Mouse (Mus musculus) embryonic fibroblast, embryonic 13.5 days (primary cell): ENCODE results near the gene Ralgps2. TPM values are rescaled to one million over a fixed set of nuclear protein-coding genes. Genes with fewer than 3 reads are reported as not detected.

Experiments
- H3K27ac ChIP-seq: 2 replicates; pipeline ENCODE4 v1.5.1; 2012; ENCODE audit warnings: low read length, control low read depth, inconsistent platforms; ENCODE audit not compliant: insufficient read depth
- H3K4me1 ChIP-seq: 2 replicates; pipeline ENCODE4 v1.6.1; 2011; ENCODE audit warnings: low read length; ENCODE audit not compliant: control insufficient read depth, insufficient read depth
- H3K4me3 ChIP-seq: 2 replicates; pipeline ENCODE4 v1.5.1; 2011; ENCODE audit warnings: mild to moderate bottlenecking, control low read depth, low read length; ENCODE audit not compliant: insufficient read depth
- CTCF ChIP-seq: IDR thresholded peaks from 2 replicates; pipeline ENCODE4 v1.5.1; 2011; ENCODE audit warnings: mild to moderate bottlenecking, control low read depth, low read length, moderate library complexity, borderline replicate concordance; ENCODE audit not compliant: insufficient read depth
- POLR2A ChIP-seq: IDR thresholded peaks from 2 replicates; pipeline ENCODE4 v1.6.1; 2011; ENCODE audit warnings: low read depth, mild to moderate bottlenecking, control low read depth, low read length, moderate library complexity
- polyA plus RNA-seq: library from polyadenylated mRNA; stranded (reverse); fragments of >200 nt; gene quantifications from 2 replicates; pipeline ENCODE4 v1.2.4, GENCODE M21; 2011; ENCODE audit warnings: low read depth; ENCODE audit not compliant: missing spikeins, insufficient read length

Gene Ralgps2
- polyA plus RNA-seq, 1 experiment = 10.7 TPM

DNA sequence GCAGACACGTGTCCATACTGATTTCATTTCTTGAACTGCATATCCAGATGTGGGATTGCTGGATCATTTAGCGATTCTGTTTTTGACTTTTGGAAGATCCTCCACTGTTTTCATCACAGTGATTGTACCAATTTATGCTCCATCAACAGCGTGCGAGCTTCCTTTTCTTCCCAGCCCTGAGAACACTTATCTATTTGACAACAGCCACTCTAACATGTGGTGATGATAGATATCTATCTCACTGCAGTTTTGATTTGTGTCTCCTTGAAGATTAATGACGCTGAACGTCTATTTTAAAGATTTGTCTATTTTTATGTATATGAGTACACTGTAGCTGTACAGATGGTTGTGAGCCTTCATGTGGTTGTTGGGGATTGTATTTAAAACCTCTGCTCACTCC is 34.4 kb upstream of the Ralgps2 start:
- Histone ChIP-seq H3K27ac (no peak overlapping the region), H3K4me3 (no peak overlapping the region), H3K4me1 (no peaks in the 10 kb centered on the region)
- TF ChIP-seq CTCF (no peak), POLR2A (no peak)

DNA sequence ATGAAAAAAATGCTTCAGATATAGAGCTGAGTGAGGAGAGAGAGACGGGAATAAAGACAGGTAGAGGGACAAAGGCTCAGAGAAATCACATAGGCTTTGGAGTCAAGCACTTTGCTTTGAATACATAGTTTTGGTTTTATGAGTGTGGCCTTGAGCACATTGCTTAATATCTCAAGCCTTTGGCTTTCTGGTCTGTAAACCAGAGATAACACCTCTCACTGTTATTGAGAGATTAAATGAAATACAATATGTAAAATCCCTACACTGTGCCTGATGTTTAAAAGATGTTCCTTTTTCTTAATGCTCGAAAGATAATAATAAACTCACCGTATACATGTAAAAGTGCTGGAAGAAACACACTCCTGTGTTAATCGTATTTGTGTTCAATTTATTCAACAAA is 33.0 kb upstream of the Ralgps2 start:
- H3K27ac ChIP-seq = no peak overlapping the region

DNA sequence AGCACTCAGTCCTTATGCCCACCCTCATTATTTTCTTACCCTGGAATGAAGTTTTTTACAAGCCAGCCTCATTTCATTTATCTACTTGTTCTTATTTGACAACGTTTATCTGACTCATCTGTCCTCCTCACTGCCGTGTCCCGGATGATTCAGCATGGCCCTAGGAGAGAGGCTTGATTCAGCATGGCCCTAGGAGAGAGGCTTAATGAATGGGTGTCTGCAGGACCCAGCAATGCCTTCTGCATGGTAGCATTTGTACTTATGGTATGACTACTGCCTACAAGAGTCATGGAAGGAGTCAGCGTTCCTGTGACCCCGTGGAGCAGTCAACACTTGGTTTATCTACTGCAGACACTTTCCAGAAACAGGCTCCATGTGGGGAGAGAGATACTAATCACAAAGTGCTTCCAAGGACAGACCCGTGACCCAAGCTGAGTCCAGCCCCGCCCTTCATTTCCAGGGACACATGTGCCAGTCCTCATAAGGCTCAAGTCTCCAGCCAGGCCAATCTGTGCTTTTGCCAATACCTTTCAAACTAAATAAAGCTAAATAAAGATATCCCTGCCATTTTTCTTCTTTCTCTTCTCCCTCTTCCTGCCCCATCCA is 31.9 kb upstream of the Ralgps2 start:
- Histone ChIP-seq H3K27ac (no peak overlapping the region), H3K4me3 (no peak overlapping the region), H3K4me1 (no peaks in the 10 kb centered on the region)
- TF ChIP-seq CTCF (no peak), POLR2A (no peak)

More for the DNA sequence above, 33.0 kb upstream of the Ralgps2 start:
- no peaks in the 10 kb centered on the region for H3K4me1 ChIP-seq
- H3K4me3 ChIP-seq = no peak overlapping the region
- TF ChIP-seq CTCF (no peak), POLR2A (no peak)

DNA sequence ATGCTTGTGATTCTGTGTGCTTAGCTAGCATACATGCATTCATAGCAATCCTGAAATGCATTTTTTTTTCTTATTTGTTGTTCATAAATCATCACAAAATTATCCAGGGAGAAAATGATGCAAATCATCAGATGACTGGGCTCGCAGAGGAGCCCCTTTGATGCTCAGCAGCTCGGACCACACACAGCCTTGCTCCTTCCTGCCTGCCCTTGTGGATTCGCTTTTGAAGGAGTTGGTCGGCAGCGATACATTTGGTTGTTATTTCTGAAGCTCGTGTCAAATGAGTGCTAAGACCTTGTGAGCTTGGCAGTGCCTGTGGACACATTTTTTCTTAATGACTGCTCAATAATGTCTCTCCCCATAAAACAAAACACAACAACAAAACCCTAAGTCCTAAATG is 31.2 kb upstream of the Ralgps2 start:
- no peaks in the 10 kb centered on the region for H3K4me1 ChIP-seq
- H3K27ac ChIP-seq = no peak overlapping the region
- no peak for TF ChIP-seq CTCF
- TF ChIP-seq POLR2A = no peak
- H3K4me3 ChIP-seq = no peak overlapping the region

DNA sequence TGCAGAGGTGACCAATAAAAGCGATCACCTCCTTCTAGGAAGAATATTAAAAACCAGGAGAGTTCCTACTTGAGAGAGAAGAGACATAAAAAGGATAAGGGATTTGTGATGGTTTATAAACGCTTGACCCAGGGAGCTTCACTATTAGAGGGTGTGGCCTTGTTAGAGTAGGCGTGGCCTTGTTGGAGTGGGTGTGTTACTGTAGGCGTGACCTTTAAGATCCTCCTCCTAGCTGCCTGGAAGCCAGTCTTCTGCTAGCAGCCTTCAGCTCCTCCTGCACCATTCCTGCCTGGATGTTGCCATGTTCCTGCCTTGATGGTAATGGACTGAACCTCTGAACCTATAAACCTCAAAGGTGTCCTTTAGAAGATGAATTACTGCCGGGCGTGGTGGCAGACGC is 28.7 kb upstream of the Ralgps2 start:
- Histone ChIP-seq H3K4me1 (no peaks in the 10 kb centered on the region), H3K4me3 (no peak overlapping the region), H3K27ac (no peak overlapping the region)
- TF ChIP-seq CTCF (no peak), POLR2A (no peak)

DNA sequence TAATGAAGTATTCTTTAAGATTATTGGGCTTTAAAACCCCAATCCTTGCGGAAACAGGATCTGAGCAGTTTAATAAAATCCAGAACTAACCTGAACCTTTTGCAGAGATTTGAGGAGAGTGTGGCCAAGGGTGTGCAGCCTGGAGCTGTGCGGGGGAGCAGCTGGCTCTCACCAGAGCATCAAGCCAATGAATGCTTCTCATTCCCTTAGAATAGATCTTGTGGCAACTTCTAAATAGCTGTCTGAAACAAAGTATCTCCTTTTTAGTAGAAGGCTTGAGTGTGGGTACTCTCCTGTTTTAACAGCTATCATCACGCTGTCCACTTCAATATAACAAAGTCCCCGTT is 25.1 kb upstream of the Ralgps2 start:
- H3K4me1 ChIP-seq = no peaks in the 10 kb centered on the region
- no peak overlapping the region for H3K4me3 ChIP-seq
- no peak overlapping the region for H3K27ac ChIP-seq
- TF ChIP-seq CTCF (no peak), POLR2A (no peak)

DNA sequence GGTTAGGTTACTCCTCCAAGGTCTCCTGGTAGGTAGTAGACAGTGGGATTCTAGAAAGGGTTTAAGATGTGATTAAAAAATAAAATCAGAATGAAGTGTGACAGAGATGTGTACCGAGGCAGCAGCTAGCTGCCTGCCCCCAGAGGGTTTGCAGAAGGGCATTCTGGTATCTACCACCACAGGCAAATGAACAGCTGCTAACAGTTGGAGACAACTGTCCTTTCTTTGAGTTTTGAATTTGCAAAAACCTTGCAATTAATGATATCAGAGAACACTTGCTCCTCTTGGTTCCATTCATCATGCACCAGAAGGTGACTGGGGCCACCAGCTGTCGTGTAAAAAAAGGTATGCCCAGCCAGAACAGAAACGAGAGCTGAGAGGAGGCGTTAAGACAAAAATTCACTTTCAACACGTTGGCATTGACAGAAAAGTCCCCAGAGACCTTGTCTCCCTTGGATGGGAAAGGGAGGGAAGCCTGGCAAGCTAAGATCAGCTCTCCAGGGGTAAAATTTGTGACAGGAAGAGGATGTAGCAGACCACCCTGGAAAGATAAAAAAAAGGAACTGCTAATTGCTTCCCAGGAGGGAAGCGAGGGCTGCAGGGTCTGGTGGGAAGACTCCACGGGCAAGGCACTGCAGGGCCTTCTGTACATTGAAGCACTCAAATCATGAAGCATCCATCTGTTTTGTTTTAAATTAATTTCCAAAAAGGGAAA is 24.6 kb upstream of the Ralgps2 start:
- TF ChIP-seq CTCF = no peak
- no peak for TF ChIP-seq POLR2A
- Histone ChIP-seq H3K27ac (no peak overlapping the region), H3K4me3 (no peak overlapping the region), H3K4me1 (no peaks in the 10 kb centered on the region)

DNA sequence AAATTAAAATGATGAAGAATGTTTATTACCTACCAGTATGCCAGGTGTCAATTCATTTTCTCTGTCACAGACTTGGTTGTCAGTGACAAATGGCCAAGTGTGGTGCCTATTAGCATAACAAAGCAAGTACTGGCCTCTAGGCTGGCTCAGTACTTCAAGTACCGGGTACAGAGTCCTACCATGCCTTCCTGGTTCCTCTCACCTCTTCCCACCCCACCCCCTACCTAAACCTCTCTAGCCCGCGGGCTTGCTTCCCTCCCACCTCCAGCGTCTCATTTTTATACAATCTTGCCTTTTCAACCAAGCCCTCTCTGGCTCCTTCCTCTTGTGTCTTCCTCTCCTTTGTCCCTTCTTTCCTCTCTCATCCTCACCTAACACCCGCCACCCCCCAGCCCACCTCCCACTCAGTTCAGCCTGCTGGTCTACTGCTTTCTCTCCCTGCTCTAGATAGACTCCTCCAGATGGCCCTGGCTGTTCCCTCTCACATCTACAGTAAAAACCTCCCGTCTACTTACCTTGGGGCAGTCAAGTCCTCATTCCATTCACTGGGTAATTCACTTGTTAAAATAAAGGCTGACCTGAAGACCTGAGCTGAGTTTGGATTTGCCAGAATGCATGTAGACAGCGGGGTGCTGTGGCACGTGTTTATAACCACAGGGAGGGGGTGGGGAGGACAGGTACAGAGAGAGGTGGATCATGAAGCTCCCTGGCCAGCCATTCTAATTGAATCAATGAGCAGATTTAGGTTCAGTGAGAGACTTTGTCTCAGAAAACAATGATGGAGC is 22.2 kb upstream of the Ralgps2 start:
- H3K4me3 ChIP-seq = no peak overlapping the region
- H3K27ac ChIP-seq = no peak overlapping the region
- no peak for TF ChIP-seq CTCF
- no peak for TF ChIP-seq POLR2A
- no peaks in the 10 kb centered on the region for H3K4me1 ChIP-seq

DNA sequence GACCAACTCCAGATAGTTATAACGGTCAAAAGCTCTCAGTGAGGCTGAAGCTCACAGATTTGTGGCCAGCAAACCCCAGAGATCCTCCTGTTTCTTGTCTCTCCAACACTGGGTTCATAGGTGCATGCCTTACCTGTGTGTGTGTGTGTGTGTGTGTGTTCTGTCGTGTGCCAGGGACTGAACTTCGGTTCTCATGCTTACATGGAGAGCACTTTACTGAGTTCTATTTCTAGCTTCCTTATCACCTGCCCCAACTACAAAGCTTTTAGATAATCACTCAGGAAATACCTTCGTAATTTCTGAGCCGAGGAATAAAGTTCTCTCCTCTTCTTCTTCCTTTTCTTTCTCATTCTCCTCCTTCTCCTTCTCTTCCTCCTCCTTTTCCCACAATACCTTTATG is 19.6 kb upstream of the Ralgps2 start:
- no peak overlapping the region for H3K4me3 ChIP-seq
- no peaks in the 10 kb centered on the region for H3K4me1 ChIP-seq
- TF ChIP-seq CTCF = no peak
- TF ChIP-seq POLR2A = no peak
- no peak overlapping the region for H3K27ac ChIP-seq

DNA sequence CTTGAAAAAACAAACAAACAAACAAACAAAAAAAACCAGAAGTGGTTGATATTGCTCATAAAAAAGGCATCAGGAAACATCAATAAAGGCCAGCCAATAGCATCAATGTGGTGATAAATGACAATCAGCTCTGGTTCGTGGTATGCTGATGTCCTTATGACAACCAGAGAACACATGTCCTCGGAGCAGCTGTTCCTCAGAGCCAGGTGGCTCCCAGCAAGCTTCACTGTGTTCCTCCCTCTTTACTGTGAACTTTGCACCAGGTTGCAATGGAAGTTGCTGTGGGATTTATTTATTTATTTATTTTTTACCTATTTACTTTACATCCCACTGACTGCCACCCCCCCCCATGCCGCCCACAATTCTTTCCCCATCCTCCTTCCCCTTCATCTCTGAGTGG is 17.9 kb upstream of the Ralgps2 start:
- Histone ChIP-seq H3K4me1 (no peaks in the 10 kb centered on the region), H3K4me3 (no peak overlapping the region), H3K27ac (no peak overlapping the region)
- no peak for TF ChIP-seq CTCF
- no peak for TF ChIP-seq POLR2A
